Mouse (Mus musculus): ENCODE measurements at regions not wholly inside any gene's neighbourhood (a gene's known extent, or its start where the extent isn't known, plus 50 kb on each side); places are given as distances from the start of the nearest gene placed in this dataset.
"Not testable (repeated sequence)": the region's sequence is repeated elsewhere in the genome, so short reads cannot be mapped to it uniquely, and the experiment has no call there.

- DNase-seq, result not testable (repeated sequence)
These were observed 284.8 kb upstream of the Shh start for GRCm38 (mm10) chr5:28751821-28752220.

GRCm38 (mm10) chr5:28734768-28735167 is 267.7 kb upstream of the Shh start:
- DNase-seq, result peak; percentile 82 to 84

GRCm38 (mm10) chr5:28722067-28722466 is 255.0 kb upstream of the Shh start:
- no peak for DNase-seq

- DNase-seq, result no peak
These were observed 247.9 kb upstream of the Shh start for GRCm38 (mm10) chr5:28714978-28715377.

DNA sequence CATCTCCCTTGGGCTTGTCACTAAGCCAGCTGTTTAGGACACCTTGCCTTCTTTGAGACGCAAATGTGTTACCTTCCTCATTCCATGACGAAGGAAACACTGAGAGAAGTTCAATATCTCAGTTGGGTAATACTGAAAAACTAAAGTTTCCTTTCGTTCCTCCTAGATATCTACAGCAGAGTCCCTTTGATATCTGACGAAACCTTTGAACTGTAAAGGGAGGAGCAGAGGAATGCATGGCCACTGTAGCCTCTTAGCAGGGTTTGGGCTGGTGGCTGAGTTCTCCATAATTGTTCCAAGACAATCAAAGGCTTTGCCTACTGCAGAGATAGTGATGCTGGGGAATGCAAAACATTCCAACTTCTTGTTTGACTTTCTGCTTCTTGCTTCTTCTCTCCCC is 243.5 kb upstream of the Shh start:
- DNase-seq, result no peak

GRCm38 (mm10) chr5:28709626-28710025 is 242.6 kb upstream of the Shh start:
- DNase-seq, result no peak

DNA sequence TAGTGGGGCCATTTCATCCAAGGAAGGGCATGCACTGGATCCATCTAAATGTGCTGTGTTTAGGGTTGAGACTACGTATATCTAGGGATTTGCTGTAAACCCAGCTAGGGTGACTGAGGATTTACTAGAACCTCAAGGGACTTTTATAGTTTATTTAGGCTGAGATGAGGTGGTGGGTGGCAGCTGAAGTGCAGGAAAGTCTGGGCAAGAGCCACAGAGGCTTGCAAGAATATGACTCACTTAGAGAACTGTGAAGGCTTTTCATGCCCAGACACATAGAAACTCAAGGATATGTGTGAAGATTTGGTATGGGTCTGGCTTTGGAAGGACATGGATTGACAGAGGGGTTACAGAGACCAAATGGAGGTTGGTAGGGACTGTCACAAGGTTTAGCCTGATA is 237.3 kb upstream of the Shh start:
- DNase-seq, result no peak

DNA sequence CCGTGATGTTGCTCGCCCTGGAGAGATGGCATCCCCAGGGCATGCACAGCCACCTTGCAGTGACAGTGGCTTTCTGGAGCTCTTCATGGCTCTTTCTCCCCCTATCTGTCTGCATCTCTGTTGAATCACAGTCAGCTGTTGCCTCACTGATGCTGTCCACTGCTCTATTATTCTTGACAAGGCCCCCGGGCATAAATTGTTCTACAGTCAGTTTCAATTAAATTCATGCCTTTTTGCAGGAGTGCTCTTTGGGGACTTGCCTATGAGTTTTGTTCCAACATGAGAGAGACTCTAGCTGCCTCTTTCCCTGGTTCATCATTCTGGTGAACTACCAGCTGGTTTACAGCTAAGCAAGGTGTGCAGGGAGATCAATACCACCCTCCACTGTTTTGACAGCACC is 229.9 kb upstream of the Shh start:
- no peak for DNase-seq

DNA sequence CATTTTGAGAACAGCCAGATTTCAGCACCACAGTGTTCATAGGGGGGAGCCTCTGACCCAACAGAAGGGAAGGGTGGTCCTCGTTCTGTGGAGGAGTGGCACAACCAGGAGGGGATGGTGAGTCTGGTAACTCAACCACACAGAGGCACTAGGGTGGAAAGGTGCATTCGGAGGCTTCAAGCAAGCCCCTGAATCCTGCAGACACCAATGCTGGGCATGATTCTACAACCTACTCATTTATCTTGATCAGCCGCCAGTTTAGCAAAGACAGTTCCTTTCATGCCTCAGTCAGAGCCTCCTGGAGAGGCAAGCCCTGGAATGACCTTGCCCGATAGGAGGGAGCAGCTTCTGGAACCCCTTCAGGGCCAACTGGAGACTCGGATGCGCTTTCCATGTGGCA is 223.1 kb upstream of the Shh start:
- DNase-seq, result no peak

DNA sequence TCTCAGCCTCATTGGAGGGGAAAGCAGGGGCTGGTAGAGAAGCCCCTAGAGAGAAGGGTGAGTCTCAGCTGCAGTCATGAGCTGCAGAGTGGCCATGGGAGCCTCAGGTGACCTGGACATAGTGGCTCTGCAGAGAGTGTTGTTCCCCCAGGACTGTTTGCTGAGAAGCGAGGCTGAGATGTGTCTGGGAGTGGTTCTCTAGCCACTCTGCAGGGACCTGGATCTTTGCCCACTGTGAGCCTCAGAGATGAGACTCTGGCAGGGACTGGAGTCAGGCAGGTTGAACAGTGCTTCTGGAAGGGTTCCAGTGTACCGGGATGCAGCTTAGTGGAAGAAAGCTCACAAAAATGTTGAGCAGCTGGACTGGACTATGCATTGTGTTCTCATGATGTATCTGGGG is 222.6 kb upstream of the Shh start:
- DNase-seq, result peak; percentile 46 to 48

- DNase-seq, result no peak
These were observed 222.1 kb upstream of the Shh start for GRCm38 (mm10) chr5:28689136-28689535.

- no peak for DNase-seq
These were observed 215.8 kb upstream of the Shh start for GRCm38 (mm10) chr5:28682821-28683220.

- DNase-seq, result no peak
These were observed 213.3 kb upstream of the Shh start for GRCm38 (mm10) chr5:28680311-28680710.

DNA sequence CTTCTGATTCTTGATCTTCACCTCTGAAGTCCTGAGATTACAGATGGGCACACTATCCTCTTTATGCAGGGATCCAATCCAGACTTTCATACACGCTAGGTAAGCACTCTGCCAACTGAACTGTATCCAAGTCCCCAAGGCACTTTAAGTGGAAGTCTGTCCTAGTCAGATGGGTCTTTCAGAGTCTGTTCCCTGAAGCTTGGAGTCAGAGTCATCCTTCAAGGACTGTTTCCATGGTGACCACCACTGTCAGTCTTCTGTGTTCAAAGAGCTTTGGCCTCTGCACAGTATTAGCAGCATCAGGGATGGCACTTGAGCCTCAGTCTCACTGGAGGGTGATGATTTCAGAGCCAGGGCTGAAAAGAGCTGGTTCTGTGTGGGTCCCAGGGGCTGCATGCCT is 212.7 kb upstream of the Shh start:
- no peak for DNase-seq

DNA sequence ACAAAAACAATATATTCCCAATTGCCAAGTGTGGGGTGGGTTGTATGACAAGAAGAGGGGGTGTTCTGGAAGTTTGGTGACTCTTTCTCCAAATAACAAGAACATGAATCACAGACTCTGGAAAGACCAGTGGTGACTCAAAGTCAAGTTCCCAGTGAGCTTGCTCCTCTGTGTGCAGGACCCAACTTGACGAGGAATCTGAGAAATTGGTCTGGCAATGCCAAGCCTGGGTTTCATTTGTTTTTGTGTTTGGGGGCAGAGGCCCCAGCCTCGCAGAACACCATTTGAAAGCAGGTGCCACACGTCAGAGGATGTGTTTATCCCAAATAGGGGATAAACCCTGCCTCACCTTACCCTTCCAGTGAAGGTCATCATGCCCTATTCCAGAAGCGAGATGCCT is 163.1 kb upstream of the Shh start:
- DNase-seq, result no peak

GRCm38 (mm10) chr5:28611885-28612284 is 144.8 kb upstream of the Shh start:
- DNase-seq, result peak; percentile 59 to 71

DNA sequence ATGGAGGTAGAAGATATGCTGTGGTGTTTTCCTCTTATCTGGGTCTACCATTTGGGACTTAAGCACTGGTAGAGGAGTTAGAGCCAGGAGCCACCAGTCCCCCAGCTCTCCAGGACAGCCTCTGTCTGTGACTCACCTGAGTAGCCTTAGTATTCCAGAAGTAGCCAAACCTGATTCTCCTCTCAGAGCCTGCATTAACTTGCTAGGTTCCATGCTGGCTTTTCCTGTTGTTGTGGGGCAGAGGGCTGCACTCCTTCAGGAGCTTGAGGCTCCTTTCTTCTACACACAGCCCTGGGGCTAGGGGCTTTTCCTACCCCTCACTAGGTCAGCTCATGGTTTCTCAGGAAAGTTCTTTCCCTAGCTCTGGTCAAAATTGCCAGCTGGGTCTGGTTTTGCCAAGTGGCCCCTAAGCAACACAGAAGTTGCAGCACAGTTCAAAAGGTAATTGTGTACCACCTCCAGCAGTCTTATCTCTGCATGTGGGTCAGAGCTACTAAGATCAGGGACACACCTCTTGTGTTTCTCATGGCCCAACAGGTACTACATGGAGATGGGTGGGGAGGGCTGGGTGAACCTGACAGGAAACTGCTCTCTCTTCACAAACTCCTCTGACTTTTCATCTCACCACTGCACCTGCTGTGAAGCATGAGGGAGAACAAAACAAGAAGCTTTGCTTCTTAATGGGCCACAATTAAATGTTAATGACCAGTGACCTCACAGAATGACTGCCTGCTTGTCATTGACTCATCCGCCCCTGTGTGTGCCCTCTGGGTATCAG is 129.7 kb upstream of the Shh start:
- DNase-seq, result no peak

DNA sequence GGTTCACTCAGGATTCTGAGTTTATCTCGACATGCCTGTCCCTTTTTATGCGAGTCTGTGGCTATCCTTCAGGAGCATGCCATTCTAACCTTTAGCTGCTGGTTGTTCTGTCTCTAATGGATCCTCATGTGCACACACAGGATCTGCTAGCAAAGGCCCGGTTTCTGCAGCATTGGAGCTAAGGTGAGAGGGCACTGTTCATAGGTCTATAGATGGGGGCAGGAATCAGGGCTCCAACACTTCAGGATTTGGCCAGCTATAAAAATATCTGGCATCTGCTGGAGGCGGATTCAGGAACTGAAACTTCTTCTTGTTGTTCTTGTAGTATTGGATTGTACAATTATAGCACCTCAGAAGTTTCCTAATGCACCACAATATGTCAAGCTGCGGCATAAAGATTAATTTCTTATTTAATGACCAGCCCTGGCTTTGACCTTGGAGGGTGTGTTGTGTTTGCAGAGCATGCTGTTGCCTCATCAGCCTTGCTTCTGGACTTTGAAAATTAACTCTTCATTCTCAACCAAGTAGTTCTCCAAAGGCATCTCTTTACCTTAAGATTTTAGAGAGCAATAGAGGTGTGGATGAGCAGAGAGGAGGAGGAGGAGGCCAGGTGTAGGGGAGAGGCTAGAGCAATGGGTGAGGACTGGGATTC is 104.4 kb upstream of the Shh start:
- no peak for DNase-seq

- no peak for DNase-seq
These were observed 101.4 kb upstream of the Shh start for GRCm38 (mm10) chr5:28568417-28568816.

DNA sequence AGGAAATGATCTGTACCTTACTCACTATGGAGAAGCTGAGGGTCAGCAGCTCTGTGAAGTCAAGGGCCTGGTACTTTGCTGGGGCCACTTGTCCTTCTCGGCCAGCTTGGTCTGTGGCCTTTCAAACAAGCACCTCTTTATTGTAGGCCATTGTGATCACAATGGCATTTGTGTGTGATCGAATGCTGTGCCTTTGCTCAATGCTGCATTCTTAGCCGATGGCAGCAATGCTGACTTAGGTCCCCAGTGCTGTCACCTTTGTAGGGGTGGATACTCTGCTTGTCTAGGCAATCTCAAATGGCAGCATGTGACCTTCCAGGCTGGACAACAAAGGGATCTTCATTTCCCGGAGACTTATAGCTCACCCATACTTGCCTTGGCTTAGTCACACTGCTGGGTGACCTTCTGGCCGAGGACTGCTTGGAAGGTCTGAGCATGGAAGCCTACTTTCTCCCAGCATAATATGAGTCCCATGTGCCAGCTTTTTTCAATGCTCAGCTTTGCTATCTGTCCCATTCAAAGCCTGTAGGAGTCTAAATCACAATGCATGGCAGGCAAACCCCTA is 100.4 kb upstream of the Shh start:
- no peak for DNase-seq

DNA sequence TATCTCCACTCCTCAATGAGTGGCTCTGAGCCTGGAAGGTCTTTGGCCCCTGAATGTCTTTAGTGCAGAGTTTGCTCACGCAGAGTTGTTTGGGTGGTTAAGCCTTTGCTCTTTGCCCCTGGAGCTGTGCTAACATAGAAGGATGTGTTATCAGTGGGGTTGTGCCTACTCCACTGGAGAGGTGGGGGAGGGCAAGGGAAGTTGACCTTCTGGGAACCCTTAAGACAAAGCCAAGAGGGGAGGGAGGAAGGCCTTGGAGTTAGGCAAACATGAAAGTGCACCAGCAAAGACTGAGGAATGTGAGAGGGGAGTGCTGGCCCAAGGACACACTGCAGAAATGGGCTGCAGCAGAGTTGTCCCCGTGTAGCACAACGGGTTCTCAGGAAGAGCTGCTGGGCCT is 96.3 kb upstream of the Shh start:
- DNase-seq, result no peak

DNA sequence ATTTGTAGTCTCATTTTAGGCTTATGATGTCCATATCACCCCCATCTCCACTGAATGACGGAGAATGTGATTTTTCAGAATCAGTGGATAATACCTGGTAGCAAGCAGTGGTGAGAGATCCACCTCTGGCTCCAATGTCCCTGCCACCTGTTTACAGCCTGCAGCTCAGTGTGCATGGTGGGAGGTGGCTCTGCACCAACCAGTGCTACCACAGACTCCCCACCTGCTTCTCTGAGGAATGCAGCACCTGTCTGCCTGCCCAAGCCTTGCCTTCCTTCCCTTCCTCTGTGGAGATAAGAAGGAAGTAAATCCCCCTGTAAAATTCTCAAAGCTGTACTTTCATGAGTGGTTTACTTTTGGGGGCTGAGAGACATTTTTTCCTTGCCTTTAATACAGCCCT is 95.9 kb upstream of the Shh start:
- no peak for DNase-seq

- no peak for DNase-seq
These were observed 86.5 kb upstream of the Shh start for GRCm38 (mm10) chr5:28553543-28553942.

DNA sequence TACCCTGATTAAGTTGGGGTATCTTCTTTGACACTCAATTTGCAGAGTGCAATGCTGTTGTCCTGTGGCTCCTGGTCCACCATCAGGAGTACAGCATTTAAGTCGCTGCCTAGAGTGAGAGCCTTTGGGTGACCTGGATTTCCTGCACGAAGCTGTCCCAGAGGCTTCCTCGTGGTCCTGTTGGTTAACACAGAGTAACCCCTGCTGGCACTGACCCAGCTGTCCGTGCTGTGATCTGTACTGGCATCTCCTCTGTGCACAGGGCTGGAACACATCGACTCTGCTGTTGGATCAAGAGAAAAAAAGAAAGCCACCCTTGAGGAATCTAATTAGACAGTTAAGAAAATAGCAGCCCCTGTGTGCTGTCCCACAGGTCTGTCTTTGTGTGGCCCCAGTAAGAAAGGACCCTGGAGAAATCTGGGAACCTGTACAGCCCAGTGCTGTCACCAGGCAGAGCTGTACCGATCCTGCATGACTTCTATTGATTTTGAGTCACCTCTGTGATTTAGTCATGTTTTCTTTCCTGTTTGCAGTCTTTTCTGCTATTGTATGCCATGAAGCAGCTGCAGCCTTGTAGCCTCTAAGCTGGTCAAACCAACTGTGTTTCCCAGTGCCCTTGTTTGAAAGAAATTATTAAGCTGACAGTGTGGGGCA is 63.3 kb upstream of the Shh start:
- DNase-seq, result no peak
